ENCODE assay signal across 7 mouse cellular contexts in genomic region chr8:119782715-119783114, GRCm38 (mm10). TPM values are rescaled to one million over a fixed set of nuclear protein-coding genes. Genes with fewer than 3 reads are reported as not detected.
DNase-seq lines count a peak whose midpoint lies in the region; ATAC-seq and TF ChIP-seq lines count a peak whose summit lies in the region.

No protein-coding gene starts in this region.

- TF ChIP-seq POLR2A in brain, embryonic 14.5 days (IDR thresholded peaks at IDR 0.05; ENCODE audit: borderline replicate concordance, extremely low read depth, insufficient read depth, insufficient read length, poor library complexity, severe bottlenecking) = no peak

- peak; percentile 85 for TF ChIP-seq CTCF in brain, embryonic 14.5 days (IDR thresholded peaks at IDR 0.05; ENCODE audit: borderline replicate concordance, extremely low read depth, insufficient read depth, insufficient read length)

- peak; percentile 85 for DNase-seq in A20 (ENCODE audit: low read depth, low spot score)
- DNase-seq in CD4-positive, CD25-positive, alpha-beta regulatory T cell, adult 2 months (ENCODE audit: low read depth, low spot score) = peak; percentile 92
- DNase-seq in brain, embryonic 14.5 days (ENCODE audit: low read depth) = peak; percentile 89
- DNase-seq in gastrocnemius, adult 18-20 months (ENCODE audit: low spot score) = peak; percentile 78
- DNase-seq in layer of hippocampus, adult 8-10 months (ENCODE audit: low spot score in 2 of 2) = peak; percentile 62 to 85
- peak; percentile 68 to 80 for DNase-seq in spleen, postnatal 36 days (ENCODE audit: low spot score in 2 of 2)

- 0 out of 2 replicates have a peak, but pooled peaks have one; percentile 6 for ATAC-seq in megakaryocyte, adult 5-6 weeks (ENCODE audit: poor library complexity, severe bottlenecking)

RNA-seq across cellular contexts. Expression of gene Tldc1, which starts 4.5 kb away (rescaled TPM):
- 13.5 and 16.1 TPM in 2 replicates for polyA plus RNA-seq in brain, embryonic 14.5 days (2012; rRNA removed)
- 1 to 10 TPM; 3.4 TPM for total RNA-seq in gastrocnemius, adult 18-20 months (2021)
- total RNA-seq in layer of hippocampus, adult 8-10 months (2022) = 10 to 100 TPM; 12.5 to 15.9 (median 15.5) TPM
- 2.2 and 2.6 TPM in 2 replicates for total RNA-seq in megakaryocyte, adult 5-6 weeks (2015)
- 2.9 and 4.3 TPM in 2 replicates for total RNA-seq in megakaryocyte, adult 5-6 weeks (2017)

RNA-seq across cellular contexts. Expression of gene Cotl1, which starts 57.6 kb away (rescaled TPM):
- 273 and 336 TPM in 2 replicates for polyA plus RNA-seq in brain, embryonic 14.5 days (2012; rRNA removed)
- total RNA-seq in gastrocnemius, adult 18-20 months (2021) = 1 to 10 TPM; 4.7 to 6.0 TPM
- total RNA-seq in layer of hippocampus, adult 8-10 months (2022) = 100 to 1,000 TPM; 119 to 176 (median 137) TPM
- total RNA-seq in megakaryocyte, adult 5-6 weeks (2015) = 526 and 619 TPM in 2 replicates
- total RNA-seq in megakaryocyte, adult 5-6 weeks (2017) = 490 and 532 TPM in 2 replicates

Comparison
In these comparisons a context has a peak if more than half of its experiments do, and no peak if none do; other contexts are left out.
1. Peak in every context shown above with its lines: DNase-seq and ATAC-seq.
2. RNA of gene Cotl1, which starts 57.6 kb away (total RNA-seq): 490 to 619 TPM in megakaryocyte, adult 5-6 weeks and 119 to 176 TPM in layer of hippocampus, adult 8-10 months; 4.7 to 6.0 TPM in gastrocnemius, adult 18-20 months; every median in the first group is over 10 times any median in the second.